Mouse (Mus musculus) lung, postnatal 0 days (tissue): ENCODE results near the gene Fut11. TPM values are rescaled to one million over a fixed set of nuclear protein-coding genes. Genes with fewer than 3 reads are reported as not detected.

Source experiments
- ATAC-seq: fragments of 200-750 bp; cut with Nextera tagmentation; 2 replicates; pipeline ENCODE4 v1.8.0; 2017; ENCODE audit warnings: moderate library complexity
- DNase-seq: peaks from one replicate; pipeline ENCODE4 v3.0.0-alpha.2; 2016; ENCODE audit warnings: low spot score
- H3K27ac ChIP-seq: fragments of 300-500 bp; sonication (generic); 2 replicates; pipeline ENCODE4 v1.5.1; 2014; ENCODE audit warnings: antibody characterized with exemption, mild to moderate bottlenecking, low read length, mixed read lengths
- H3K27me3 ChIP-seq: fragments of 300-500 bp; sonication (generic); replicated peaks from 2 replicates; pipeline ENCODE4 v1.6.1; 2014; ENCODE audit warnings: low read length, mixed read lengths; ENCODE audit not compliant: insufficient read depth
- H3K36me3 ChIP-seq: fragments of 300-500 bp; sonication (generic); 2 replicates; pipeline ENCODE4 v1.6.1; 2014; ENCODE audit warnings: low read length, mixed read lengths; ENCODE audit not compliant: insufficient read depth
- H3K4me1 ChIP-seq: fragments of 300-500 bp; sonication (generic); 2 replicates; pipeline ENCODE4 v1.6.1; 2014; ENCODE audit warnings: antibody characterized with exemption, low read depth, low read length, mixed read lengths; ENCODE audit not compliant: insufficient read depth
- H3K4me2 ChIP-seq: fragments of 300-500 bp; sonication (generic); replicated peaks from 2 replicates; pipeline ENCODE4 v1.6.1; 2014; ENCODE audit warnings: low read depth, mild to moderate bottlenecking, low read length, moderate library complexity, mixed read lengths
- H3K4me3 ChIP-seq: fragments of 300-500 bp; sonication (generic); 2 replicates; pipeline ENCODE4 v1.5.1; 2014; ENCODE audit warnings: low read depth, low read length
- H3K9ac ChIP-seq: fragments of 300-500 bp; sonication (generic); replicated peaks from 2 replicates; pipeline ENCODE4 v1.6.1; 2014; ENCODE audit warnings: low read depth, mild to moderate bottlenecking
- H3K9me3 ChIP-seq: fragments of 300-500 bp; sonication (generic); 2 replicates; pipeline ENCODE4 v1.6.1; 2016; ENCODE audit warnings: low read length, mixed read lengths
- CTCF ChIP-seq: IDR thresholded peaks from 2 replicates; pipeline ENCODE4 v1.5.1; 2016; ENCODE audit warnings: antibody characterized with exemption, mild to moderate bottlenecking
- EP300 ChIP-seq: IDR thresholded peaks from 2 replicates; pipeline ENCODE4 v1.6.1; 2016; ENCODE audit warnings: antibody characterized with exemption, mild to moderate bottlenecking, control low read depth
- WGBS: fragments of 180-500 bp; shearing (Covaris S2); extraction: QIAGEN DNeasy Blood & Tissue Kit; methylation state at CpG from one replicate; pipeline ENCODE4 v1.1.7; 2014; 5-methylcytosine and 5-hydroxymethylcytosine counted together
- polyA plus RNA-seq: library from polyadenylated mRNA; unstranded; fragments of >200 nt; fragmentation: Nextera tagmentation; extraction: Ambion mirVana; gene quantifications from 2 replicates; pipeline ENCODE4 v1.2.1, GENCODE M21; 2015

The Fut11 gene
- polyA plus RNA-seq, 1 experiment from 2014 or later: 24.2 TPM

- 83% methylated on average over 8 of the region's 8 CpGs for WGBS
- no peak overlapping the region for H3K27ac ChIP-seq
- no peak overlapping the region for H3K4me2 ChIP-seq
- H3K27me3 ChIP-seq: no peaks in the 10 kb centered on the region
- H3K4me1 ChIP-seq: peaks cover 1% of the 10 kb centered on the region; the same call in 1 of the 2 replicates
- no peak overlapping the region for H3K9ac ChIP-seq
- ATAC-seq: no peak
- TF ChIP-seq CTCF (no peak), EP300 (no peak)
- H3K9me3 ChIP-seq: no peaks in the 10 kb centered on the region
- H3K36me3 ChIP-seq: peaks cover 5% of the 10 kb centered on the region; the same call in 1 of the 2 replicates
- no peak overlapping the region for H3K4me3 ChIP-seq
- DNase-seq: no peak
Observed at GRCm38 (mm10) chr14:20738511-20738910, 43.7 kb downstream of the Fut11 start.

DNA sequence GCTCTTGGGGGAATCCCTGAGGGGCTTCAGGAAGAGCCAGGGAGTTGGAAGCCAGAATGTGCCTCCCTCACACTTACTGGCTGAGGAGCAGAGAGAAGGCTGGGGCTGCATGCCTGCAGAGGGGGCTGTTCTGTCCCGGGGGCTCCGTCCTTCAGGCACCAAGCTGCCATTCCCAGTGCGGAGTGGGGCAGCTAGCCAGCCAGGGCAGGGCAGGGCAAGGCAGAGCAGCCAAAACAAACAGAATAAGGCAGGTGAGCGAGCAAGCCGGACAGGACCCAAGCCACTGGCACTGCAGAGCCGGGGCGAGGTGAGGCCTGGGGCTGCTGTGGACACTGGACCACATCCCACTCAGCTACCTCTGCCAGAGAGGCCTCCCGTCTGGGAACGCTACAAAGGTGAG is 46.5 kb downstream of the Fut11 start:
- H3K4me1 ChIP-seq: no peaks in the 10 kb centered on the region
- DNase-seq (peak; percentile 52), ATAC-seq (peak; percentile 63)
- WGBS: 56% methylated on average over 9 of the region's 9 CpGs
- H3K27me3 ChIP-seq: no peaks in the 10 kb centered on the region
- no peak overlapping the region for H3K4me3 ChIP-seq
- peaks cover 6% of the 10 kb centered on the region; the same call in 1 of the 2 replicates for H3K36me3 ChIP-seq
- TF ChIP-seq EP300: no peak
- no peak for TF ChIP-seq CTCF
- H3K4me2 ChIP-seq: no peak overlapping the region
- H3K9me3 ChIP-seq: no peaks in the 10 kb centered on the region
- no peak overlapping the region for H3K9ac ChIP-seq
- no peak overlapping the region for H3K27ac ChIP-seq

GRCm38 (mm10) chr14:20743614-20744013 is 48.8 kb downstream of the Fut11 start:
- 0 out of 2 replicates have a peak, but pooled peaks have one; percentile 14 for ATAC-seq
- Histone ChIP-seq H3K9ac (no peak overlapping the region), H3K27ac (no peak overlapping the region), H3K9me3 (no peaks in the 10 kb centered on the region), H3K4me3 (no peak overlapping the region), H3K4me2 (no peak overlapping the region), H3K27me3 (no peaks in the 10 kb centered on the region), H3K4me1 (no peaks in the 10 kb centered on the region), H3K36me3 (peaks cover 4% of the 10 kb centered on the region; the same call in 1 of the 2 replicates)
- TF ChIP-seq CTCF (peak; percentile 47), EP300 (no peak)
- no peak for DNase-seq
- 41% methylated on average over 3 of the region's 3 CpGs for WGBS

- Histone ChIP-seq H3K9ac (no peak overlapping the region), H3K4me1 (no peaks in the 10 kb centered on the region), H3K27ac (no peak overlapping the region), H3K9me3 (no peaks in the 10 kb centered on the region), H3K27me3 (no peaks in the 10 kb centered on the region), H3K4me3 (no peak overlapping the region), H3K36me3 (peaks cover 5% of the 10 kb centered on the region), H3K4me2 (no peak overlapping the region)
- ATAC-seq (no peak), DNase-seq (no peak)
- 79% methylated on average over 3 of the region's 3 CpGs for WGBS
- no peak for TF ChIP-seq EP300
- TF ChIP-seq CTCF: peak; percentile 43
Observed at GRCm38 (mm10) chr14:20746935-20747334, 52.2 kb downstream of the Fut11 start.

GRCm38 (mm10) chr14:20748388-20748787 is 53.6 kb downstream of the Fut11 start:
- H3K4me1 ChIP-seq: no peaks in the 10 kb centered on the region
- no peaks in the 10 kb centered on the region for H3K9me3 ChIP-seq
- no peak overlapping the region for H3K4me2 ChIP-seq
- H3K27me3 ChIP-seq: no peaks in the 10 kb centered on the region
- no peak overlapping the region for H3K4me3 ChIP-seq
- no peak overlapping the region for H3K27ac ChIP-seq
- 77% methylated on average over 4 of the region's 4 CpGs for WGBS
- H3K36me3 ChIP-seq: peaks cover 7% of the 10 kb centered on the region; the same call in 1 of the 2 replicates
- TF ChIP-seq EP300 (no peak), CTCF (no peak)
- DNase-seq: no peak
- H3K9ac ChIP-seq: no peak overlapping the region
- ATAC-seq: no peak

DNA sequence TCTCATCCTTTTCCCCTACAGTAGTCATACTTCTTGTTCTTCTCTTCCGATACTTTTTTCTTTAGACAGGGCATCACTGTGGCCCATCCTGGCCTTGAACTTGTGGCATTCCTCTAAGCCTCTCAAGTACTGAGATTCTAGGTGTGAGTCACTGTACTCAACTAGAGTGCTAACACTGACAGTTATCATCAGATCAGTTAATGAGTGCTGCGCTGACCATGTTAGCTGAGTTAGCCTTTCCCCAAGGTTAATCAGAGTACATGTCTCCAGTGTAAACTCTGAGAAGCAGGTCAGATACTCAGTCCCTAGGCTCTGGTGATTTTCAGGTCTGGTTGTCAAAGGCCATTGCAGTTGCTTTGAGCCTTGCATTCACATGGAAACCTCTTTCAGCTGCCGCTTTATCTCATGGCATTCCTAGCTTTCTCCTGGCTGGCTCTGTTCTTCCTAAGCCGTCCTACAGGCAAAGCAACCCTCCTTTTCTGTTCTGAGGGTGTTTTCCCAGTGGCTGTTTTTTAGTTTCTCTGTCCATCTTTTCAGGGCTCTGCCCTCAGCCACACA is 54.8 kb downstream of the Fut11 start:
- Histone ChIP-seq H3K27me3 (no peaks in the 10 kb centered on the region), H3K27ac (no peak overlapping the region), H3K9ac (no peak overlapping the region), H3K9me3 (no peaks in the 10 kb centered on the region), H3K4me2 (no peak overlapping the region), H3K36me3 (peaks cover 3% of the 10 kb centered on the region; the same call in 1 of the 2 replicates), H3K4me3 (no peak overlapping the region), H3K4me1 (no peaks in the 10 kb centered on the region)
- TF ChIP-seq EP300 (no peak), CTCF (no peak)
- WGBS: 86% methylated on average over 4 of the region's 4 CpGs
- ATAC-seq (no peak), DNase-seq (no peak)
